In the genomic region with DNA sequence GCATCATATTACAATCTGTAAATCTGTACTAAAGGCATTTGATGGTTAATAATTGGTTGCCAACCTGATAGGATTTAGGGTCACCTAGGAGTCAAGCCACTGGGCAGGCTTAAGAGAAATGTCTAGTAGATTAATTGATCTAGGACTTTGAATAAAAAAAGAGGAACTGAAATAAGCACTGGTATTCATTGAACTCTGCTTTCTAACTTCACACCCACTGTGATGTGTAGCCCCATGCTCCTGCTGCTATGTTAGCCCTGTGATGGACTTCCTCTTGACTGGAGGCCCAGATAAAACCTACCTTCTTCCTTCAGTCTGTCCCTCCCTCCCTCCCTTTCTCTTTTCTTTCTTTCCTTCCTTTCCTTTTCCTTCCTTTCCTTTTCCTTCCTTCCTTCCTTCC, we compare ENCODE assay signal across 17 mouse cellular contexts. TPM values are rescaled to one million over a fixed set of nuclear protein-coding genes. Genes with fewer than 3 reads are reported as not detected.
DNase-seq lines count a peak whose midpoint lies in the region; ATAC-seq lines count a peak whose summit lies in the region.
"Had no signal": no experiment of that assay in that cellular context is flagged by ENCODE, and none has a peak within 500 bp of the region (broad histone marks: within the 10 kb centered on the region; RNA-seq: fewer than 3 reads in every experiment).

No protein-coding gene starts in this region.

- peak; percentile 72 for ATAC-seq in granulocyte monocyte progenitor cell, adult 5-6 weeks (replicated peaks; ENCODE audit: poor library complexity, severe bottlenecking)
- peak; percentile 75 for ATAC-seq in neutrophil, adult 5-6 weeks (ENCODE audit: extremely low read depth, insufficient number of reproducible peaks, low FRiP score, poor library complexity, severe bottlenecking)
- ATAC-seq in frontal cortex, adult (ENCODE audit: low TSS enrichment) = no peak
- ATAC-seq: forebrain, embryonic 16.5 days; hindbrain, embryonic 16.5 days; inflammation-experienced regulatory T-cells, adult 6 months; intestine, postnatal 0 days had no signal

- DNase-seq in spleen, postnatal 36 days (ENCODE audit: low spot score in 2 of 2) = peak; percentile 10 to 15
- DNase-seq in spleen, adult 18-20 months = no peak
- no peak for DNase-seq in adrenal gland, postnatal 14 days
- no peak for DNase-seq in lung, postnatal 25 days (ENCODE audit: low spot score)
- DNase-seq: adrenal gland, postnatal 25 days; cerebellum, adult 2 months; cerebellum, postnatal 10 days; gastrocnemius, postnatal 14 days; heart, adult 11 months; heart, postnatal 4 days had no signal

RNA-seq across cellular contexts. Expression of gene Acbd5, which starts 29.1 kb away (rescaled TPM):
- 15.9 and 34.7 TPM in 2 replicates for total RNA-seq in granulocyte monocyte progenitor cell, adult 5-6 weeks (2014; fragmentation: Nextera tagmentation)
- 22.6 and 40.2 TPM in 2 replicates for total RNA-seq in granulocyte monocyte progenitor cell, adult 5-6 weeks (2017)
- 137 and 156 TPM in 2 replicates for total RNA-seq in neutrophil, adult 5-6 weeks (2017)
- total RNA-seq in adrenal gland, postnatal 14 days (2021) = 66.1 and 75.1 TPM in 2 replicates

RNA-seq across cellular contexts. Expression of gene Abi1, which starts 57.0 kb away (rescaled TPM):
- 64.4 and 103 TPM in 2 replicates for total RNA-seq in granulocyte monocyte progenitor cell, adult 5-6 weeks (2014; fragmentation: Nextera tagmentation)
- 88.9 and 110 TPM in 2 replicates for total RNA-seq in granulocyte monocyte progenitor cell, adult 5-6 weeks (2017)
- 242 and 261 TPM in 2 replicates for total RNA-seq in neutrophil, adult 5-6 weeks (2017)
- 66.9 and 67.6 TPM in 2 replicates for total RNA-seq in adrenal gland, postnatal 14 days (2021)

RNA-seq across cellular contexts. Expression of gene Mastl, which starts 58.8 kb away (rescaled TPM):
- 5.7 and 8.8 TPM in 2 replicates for total RNA-seq in granulocyte monocyte progenitor cell, adult 5-6 weeks (2014; fragmentation: Nextera tagmentation)
- total RNA-seq in granulocyte monocyte progenitor cell, adult 5-6 weeks (2017) = 9.4 and 11.9 TPM in 2 replicates
- 0.23 and 0.74 TPM in 2 replicates for total RNA-seq in neutrophil, adult 5-6 weeks (2017)
- 4.6 and 4.7 TPM in 2 replicates for total RNA-seq in adrenal gland, postnatal 14 days (2021)

RNA-seq across cellular contexts. Expression of gene Yme1l1, which starts 59.1 kb away (rescaled TPM):
- total RNA-seq in granulocyte monocyte progenitor cell, adult 5-6 weeks (2014; fragmentation: Nextera tagmentation) = 69.8 and 71.5 TPM in 2 replicates
- total RNA-seq in granulocyte monocyte progenitor cell, adult 5-6 weeks (2017) = 91.9 and 108 TPM in 2 replicates
- total RNA-seq in neutrophil, adult 5-6 weeks (2017) = 161 and 166 TPM in 2 replicates
- 99.4 and 101 TPM in 2 replicates for total RNA-seq in adrenal gland, postnatal 14 days (2021)

Comparison
In these comparisons a context has a peak if more than half of its experiments do, and no peak if none do; other contexts are left out.
1. DNase-seq: peak in spleen, postnatal 36 days (2 of 2); none in spleen, adult 18-20 months (0 of 2), adrenal gland, postnatal 14 days (single experiment) and lung, postnatal 25 days (single experiment).